Mouse (Mus musculus) G1E (cell line): ENCODE results near the gene Dcaf5.

ENCODE experiments used
- CTCF ChIP-seq: IDR thresholded peaks from 2 replicates; pipeline ENCODE4 v1.5.1; 2012; ENCODE audit warnings: low read depth, low read length, inconsistent platforms, mixed read lengths
- GATA1 ChIP-seq: IDR thresholded peaks from 2 replicates; pipeline ENCODE4 v1.6.1; 2012; ENCODE audit warnings: borderline replicate concordance, low read length, inconsistent platforms, mixed read lengths
- GATA2 ChIP-seq: IDR thresholded peaks from 2 replicates; pipeline ENCODE4 v1.6.1; 2012; ENCODE audit warnings: low read depth, low read length, inconsistent platforms, borderline replicate concordance
- POLR2AphosphoS5 ChIP-seq: IDR thresholded peaks from 2 replicates; pipeline ENCODE4 v1.6.1; 2012; ENCODE audit warnings: low read depth, low read length, inconsistent platforms; ENCODE audit not compliant: insufficient replicate concordance
- TAL1 ChIP-seq: conservative IDR thresholded peaks from 2 replicates; pipeline ENCODE4 v1.6.1; 2012; ENCODE audit warnings: low read depth, low read length, inconsistent platforms, mixed read lengths

- TF ChIP-seq CTCF (no peak), POLR2AphosphoS5 (no peak), TAL1 (no peak), GATA1 (no peak), GATA2 (no peak)
Observed at GRCm38 (mm10) chr12:80375721-80376120, 60.7 kb downstream of the Dcaf5 start.
